Mouse (Mus musculus) liver, embryonic 14.5 days (tissue): ENCODE data around the gene Top2a.

Experiments
- CTCF ChIP-seq: IDR thresholded peaks from 2 replicates; pipeline ENCODE4 v1.5.1; 2016; ENCODE audit warnings: antibody characterized with exemption, low read depth, control low read depth
- EP300 ChIP-seq: IDR thresholded peaks from 2 replicates; pipeline ENCODE4 v1.6.1; 2016; ENCODE audit warnings: antibody characterized with exemption, low read depth

- TF ChIP-seq CTCF, result no peak
- TF ChIP-seq EP300, result no peak
These were observed 1.9 kb upstream of the Top2a start for GRCm38 (mm10) chr11:99025878-99026277.
